In the genomic region with DNA sequence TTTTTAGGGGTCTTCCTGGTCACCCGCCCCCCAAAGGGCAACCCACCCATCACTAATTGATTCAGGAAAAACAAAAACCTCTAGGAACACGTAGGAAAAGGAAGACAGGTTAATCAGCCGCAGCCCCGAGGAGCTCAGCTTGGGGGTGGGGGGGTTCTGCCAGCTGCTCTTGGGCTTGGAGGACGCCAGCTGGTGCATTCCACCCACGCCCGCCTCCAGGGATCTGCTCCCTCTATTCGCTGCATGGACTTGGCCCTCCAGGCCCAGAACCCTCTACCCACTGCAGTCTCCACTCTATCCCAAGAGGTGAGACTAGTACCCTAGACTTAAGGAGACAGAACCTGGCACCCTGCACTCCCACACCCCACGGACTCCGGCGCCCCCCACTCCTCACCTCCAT, we compare ENCODE assay signal across 9 mouse cellular contexts. TPM values are rescaled to one million over a fixed set of nuclear protein-coding genes. Genes with fewer than 3 reads are reported as not detected.
DNase-seq lines count a peak whose midpoint lies in the region; ATAC-seq and TF ChIP-seq lines count a peak whose summit lies in the region.
"Had no signal": no experiment of that assay in that cellular context is flagged by ENCODE, and none has a peak within 500 bp of the region (broad histone marks: within the 10 kb centered on the region; RNA-seq: fewer than 3 reads in every experiment).

No protein-coding gene starts in this region.

- DNase-seq in cerebellum, adult 8-10 months, result peak; percentile 74
- DNase-seq in hindbrain, embryonic 11.5 days (ENCODE audit: low spot score), result peak; percentile 53
- peak; percentile 86 for DNase-seq in left cerebral cortex, postnatal 4 days
- no peak for DNase-seq in lung, postnatal 0 days (ENCODE audit: low spot score)
- no peak for DNase-seq in gastrocnemius, postnatal 25 days
- no peak for DNase-seq in urinary bladder, adult 18-20 months (ENCODE audit: low spot score in 2 of 2)
- DNase-seq in thymus, postnatal 10 days (ENCODE audit: low spot score in 2 of 2), result no peak

- WGBS in hindbrain, embryonic 11.5 days, result 17% methylated on average over 11 of the region's 11 CpGs
- 14% methylated on average over 10 of the region's 11 CpGs for WGBS in lung, postnatal 0 days

- TF ChIP-seq CTCF in E14TG2a.4 (conservative IDR thresholded peaks at IDR 0.05; ENCODE audit: low read length), result no peak
- TF ChIP-seq CTCF in lung, postnatal 0 days (IDR thresholded peaks at IDR 0.05), result no peak

- peaks cover 90% of the 10 kb centered on the region for H3K4me1 ChIP-seq in E14TG2a.4 (replicated peaks; ENCODE audit: low read depth, low read length)
- peaks cover 8% of the 10 kb centered on the region for H3K4me1 ChIP-seq in hindbrain, embryonic 11.5 days (replicated peaks; ENCODE audit: control insufficient read depth, insufficient read depth, low read length)
- H3K4me1 ChIP-seq in lung, postnatal 0 days (ENCODE audit: insufficient read depth, low read depth, low read length), result no peaks in the 10 kb centered on the region

- 0 out of 2 replicates have a peak overlapping the region, but pooled peaks have one; percentile 7 for H3K4me2 ChIP-seq in hindbrain, embryonic 11.5 days (replicated peaks; ENCODE audit: low read depth, low read length)
- no peak overlapping the region for H3K4me2 ChIP-seq in lung, postnatal 0 days (replicated peaks; ENCODE audit: low read depth, low read length)
- H3K4me2 ChIP-seq: lung, embryonic 15.5 days had no signal

- H3K9me3 ChIP-seq in E14TG2a.4 (ENCODE audit: low read length), result no peaks in the 10 kb centered on the region
- no peaks in the 10 kb centered on the region for H3K9me3 ChIP-seq in hindbrain, embryonic 11.5 days (ENCODE audit: control insufficient read depth, low read length)
- no peaks in the 10 kb centered on the region for H3K9me3 ChIP-seq in lung, postnatal 0 days (ENCODE audit: low read length)
- H3K9me3 ChIP-seq: lung, embryonic 15.5 days had no signal

- intact Hi-C loops in left cerebral cortex, postnatal 4 days (cut with DNase I), result no loop called here

- peak overlapping the region; percentile 81 for H3K4me3 ChIP-seq in E14TG2a.4 (replicated peaks; ENCODE audit: low read length)
- no peak overlapping the region for H3K4me3 ChIP-seq in hindbrain, embryonic 11.5 days (ENCODE audit: low read depth, low read length)
- no peak overlapping the region for H3K4me3 ChIP-seq in lung, postnatal 0 days (ENCODE audit: low read depth, low read length)
- H3K4me3 ChIP-seq: lung, embryonic 15.5 days had no signal

- H3K9ac ChIP-seq in hindbrain, embryonic 11.5 days (ENCODE audit: low read depth, low read length), result no peak overlapping the region
- no peak overlapping the region for H3K9ac ChIP-seq in lung, postnatal 0 days (replicated peaks; ENCODE audit: low read depth)
- H3K9ac ChIP-seq: lung, embryonic 15.5 days had no signal

- H3K36me3 ChIP-seq in E14TG2a.4 (ENCODE audit: insufficient read depth, low read length), result peaks cover 38% of the 10 kb centered on the region
- H3K36me3 ChIP-seq in hindbrain, embryonic 11.5 days (ENCODE audit: control insufficient read depth, insufficient read depth, low read length), result no peaks in the 10 kb centered on the region
- peaks cover 6% of the 10 kb centered on the region; the same call in 1 of the 2 replicates for H3K36me3 ChIP-seq in lung, postnatal 0 days (ENCODE audit: insufficient read depth, low read length)
- H3K36me3 ChIP-seq: lung, embryonic 15.5 days had no signal

- 0 out of 2 replicates have a peak overlapping the region, but pooled peaks have one; percentile 30 for H3K27ac ChIP-seq in hindbrain, embryonic 11.5 days (ENCODE audit: low read depth, low read length)
- H3K27ac ChIP-seq in lung, postnatal 0 days (ENCODE audit: low read length), result no peak overlapping the region
- H3K27ac ChIP-seq: lung, embryonic 15.5 days had no signal

- ATAC-seq in hindbrain, embryonic 11.5 days (ENCODE audit: low FRiP score), result peak; percentile 20
- ATAC-seq in lung, postnatal 0 days, result no peak

- no peaks in the 10 kb centered on the region for H3K27me3 ChIP-seq in E14TG2a.4 (ENCODE audit: insufficient read depth, low read length)
- peaks cover 30% of the 10 kb centered on the region for H3K27me3 ChIP-seq in hindbrain, embryonic 11.5 days (ENCODE audit: control insufficient read depth, insufficient read depth, low read length)
- H3K27me3 ChIP-seq in lung, postnatal 0 days (replicated peaks; ENCODE audit: insufficient read depth, low read length), result 0 out of 2 replicates have a peak, but pooled peaks cover 12% of the 10 kb centered on the region

- no peak for TF ChIP-seq EP300 in lung, postnatal 0 days (IDR thresholded peaks at IDR 0.05)

RNA-seq across cellular contexts. Expression of a gene that starts 12.0 kb away (rescaled TPM):
- 1.4 and 2.1 TPM in 2 replicates for polyA plus RNA-seq in hindbrain, embryonic 11.5 days (2014; fragmentation: Nextera tagmentation; extraction: Ambion mirVana)
- 10 to 100 TPM; 31.0 to 33.0 TPM for total RNA-seq in left cerebral cortex, postnatal 4 days (2021)
- polyA plus RNA-seq in lung, postnatal 0 days (2015; fragmentation: Nextera tagmentation; extraction: Ambion mirVana), result 3.8 TPM in 2 replicates
- 1 to 10 TPM; 4.3 to 4.8 TPM for total RNA-seq in gastrocnemius, postnatal 25 days (2021)

RNA-seq across cellular contexts. Expression of a gene that starts 30.3 kb away (rescaled TPM):
- polyA plus RNA-seq in hindbrain, embryonic 11.5 days (2014; fragmentation: Nextera tagmentation; extraction: Ambion mirVana), result 0.28 and 0.66 TPM in 2 replicates
- under 1 TPM in 1 of 2 experiments, not detected in 1; 0.30 TPM for total RNA-seq in left cerebral cortex, postnatal 4 days (2021)
- polyA plus RNA-seq in lung, postnatal 0 days (2015; fragmentation: Nextera tagmentation; extraction: Ambion mirVana), result 824 and 832 TPM in 2 replicates
- under 1 TPM in 1 of 2 experiments, not detected in 1; 0.16 TPM for total RNA-seq in gastrocnemius, postnatal 25 days (2021)

RNA-seq across cellular contexts. Expression of a gene that starts 48.7 kb away (rescaled TPM):
- polyA plus RNA-seq in hindbrain, embryonic 11.5 days (2014; fragmentation: Nextera tagmentation; extraction: Ambion mirVana), result 70.8 and 72.7 TPM in 2 replicates
- 10 to 100 TPM; 44.4 to 55.0 TPM for total RNA-seq in left cerebral cortex, postnatal 4 days (2021)
- 74.8 and 84.3 TPM in 2 replicates for polyA plus RNA-seq in lung, postnatal 0 days (2015; fragmentation: Nextera tagmentation; extraction: Ambion mirVana)
- 10 to 100 TPM; 27.0 to 29.3 TPM for total RNA-seq in gastrocnemius, postnatal 25 days (2021)

RNA-seq across cellular contexts. Expression of a gene that starts 53.8 kb away (rescaled TPM):
- 40.9 and 43.2 TPM in 2 replicates for polyA plus RNA-seq in hindbrain, embryonic 11.5 days (2014; fragmentation: Nextera tagmentation; extraction: Ambion mirVana)
- total RNA-seq in left cerebral cortex, postnatal 4 days (2021), result 10 to 100 TPM; 13.6 to 14.4 TPM
- 13.5 and 17.5 TPM in 2 replicates for polyA plus RNA-seq in lung, postnatal 0 days (2015; fragmentation: Nextera tagmentation; extraction: Ambion mirVana)
- 1 to 10 TPM; 4.7 to 5.2 TPM for total RNA-seq in gastrocnemius, postnatal 25 days (2021)

Comparison
In these comparisons a context has a peak if more than half of its experiments do, and no peak if none do; other contexts are left out.
1. DNase-seq: peak in cerebellum, adult 8-10 months (single experiment), hindbrain, embryonic 11.5 days (single experiment) and left cerebral cortex, postnatal 4 days (single experiment); none in lung, postnatal 0 days (single experiment), gastrocnemius, postnatal 25 days (single experiment), urinary bladder, adult 18-20 months (0 of 2) and thymus, postnatal 10 days (0 of 2).
2. RNA of a gene that starts 12.0 kb away (total RNA-seq): 31.0 to 33.0 TPM in left cerebral cortex, postnatal 4 days; 4.3 to 4.8 TPM in gastrocnemius, postnatal 25 days; every median in the first group is over 4 times any median in the second.